Mouse (Mus musculus) forebrain, embryonic 12.5 days (tissue): ENCODE data around the gene Ino80b. TPM values are rescaled to one million over a fixed set of nuclear protein-coding genes. Genes with fewer than 3 reads are reported as not detected.

Source experiments
- microRNA counts: library from miRNA; unstranded; fragments of <30 nt; microRNA quantifications from one replicate; lab custom pipeline; 2017
- microRNA-seq: library from miRNA; unstranded; fragments of <30 nt; microRNA quantifications from one replicate; pipeline ENCODE4, GENCODE M21; 2017
- polyA plus RNA-seq: library from polyadenylated mRNA; unstranded; fragments of >200 nt; fragmentation: Nextera tagmentation; extraction: Ambion mirVana; gene quantifications from 2 replicates; pipeline ENCODE4 v1.2.1, GENCODE M21; 2016

The Ino80b gene
- polyA plus RNA-seq, 1 experiment from 2014 or later = 19.0 TPM

MicroRNA genes within 50 kb of the gene (microRNA counts, 519-probe panel; counts per million panel counts)
- not detected for microRNA mmu-miR-3470a+mmu-miR-3470b (lab: Ali Mortazavi, UCI)

Small RNA genes lying within 50 kb of the gene (microRNA-seq; reads per million reads assigned to microRNA genes)
- gene Mir3470a = not detected

Other genes with a start within 250 kb of the Ino80b start
- 4.6 and 5.9 TPM in 2 replicates for gene Sema4f, start 185.7 kb downstream of the Ino80b start, polyA plus RNA-seq
- gene M1ap, start 178.5 kb downstream of the Ino80b start, polyA plus RNA-seq = not detected in 2 replicates
- gene Dok1, start 92.0 kb downstream of the Ino80b start, polyA plus RNA-seq = 4.9 and 5.4 TPM in 2 replicates
- 6.2 and 8.0 TPM in 2 replicates for gene Loxl3, start 91.3 kb downstream of the Ino80b start, polyA plus RNA-seq
- 137 and 142 TPM in 2 replicates for gene Aup1, start 70.9 kb downstream of the Ino80b start, polyA plus RNA-seq
- 64.3 and 65.9 TPM in 2 replicates for gene Htra2, start 70.2 kb downstream of the Ino80b start, polyA plus RNA-seq
- gene Dqx1, start 67.6 kb downstream of the Ino80b start, polyA plus RNA-seq = 0.63 and 0.88 TPM in 2 replicates
- gene Tlx2, start 55.1 kb downstream of the Ino80b start, polyA plus RNA-seq = not detected in 2 replicates
- gene Pcgf1, start 47.6 kb downstream of the Ino80b start, polyA plus RNA-seq = 36.3 and 37.0 TPM in 2 replicates
- 0.27 TPM in 1 of 2 replicates, not detected in the other for gene Lbx2, start 39.1 kb downstream of the Ino80b start, polyA plus RNA-seq
- gene Ccdc142, start 23.8 kb downstream of the Ino80b start, polyA plus RNA-seq = 2.6 and 3.4 TPM in 2 replicates
- 3.4 and 3.7 TPM in 2 replicates for gene Gm42688, start 23.8 kb downstream of the Ino80b start, polyA plus RNA-seq
- gene Mrpl53, start 16.4 kb downstream of the Ino80b start, polyA plus RNA-seq = 117 TPM in 2 replicates
- gene Mogs, start 9.9 kb downstream of the Ino80b start, polyA plus RNA-seq = 37.4 and 38.6 TPM in 2 replicates
- gene Wbp1, start 3.9 kb downstream of the Ino80b start, polyA plus RNA-seq = 202 and 219 TPM in 2 replicates
- gene Rtkn, start 10.0 kb upstream of the Ino80b start, polyA plus RNA-seq = 19.9 and 20.1 TPM in 2 replicates
- 12.5 and 15.4 TPM in 2 replicates for gene Wdr54, start 31.0 kb upstream of the Ino80b start, polyA plus RNA-seq
- 1.8 and 2.7 TPM in 2 replicates for gene 1700003E16Rik, start 31.0 kb upstream of the Ino80b start, polyA plus RNA-seq
- gene Dctn1, start 40.5 kb upstream of the Ino80b start, polyA plus RNA-seq = 128 and 137 TPM in 2 replicates
- 0.12 and 0.24 TPM in 2 replicates for gene Slc4a5, start 94.4 kb upstream of the Ino80b start, polyA plus RNA-seq
- gene Mthfd2, start 200.5 kb upstream of the Ino80b start, polyA plus RNA-seq = 35.8 and 37.4 TPM in 2 replicates
- 56.3 and 57.3 TPM in 2 replicates for gene Mob1a, start 200.6 kb upstream of the Ino80b start, polyA plus RNA-seq
- gene Bola3, start 223.7 kb upstream of the Ino80b start, polyA plus RNA-seq = 106 and 109 TPM in 2 replicates